Mouse (Mus musculus): ENCODE measurements at regions not wholly inside any gene's neighbourhood (a gene's known extent, or its start where the extent isn't known, plus 50 kb on each side); places are given as distances from the start of the nearest gene placed in this dataset.

DNA sequence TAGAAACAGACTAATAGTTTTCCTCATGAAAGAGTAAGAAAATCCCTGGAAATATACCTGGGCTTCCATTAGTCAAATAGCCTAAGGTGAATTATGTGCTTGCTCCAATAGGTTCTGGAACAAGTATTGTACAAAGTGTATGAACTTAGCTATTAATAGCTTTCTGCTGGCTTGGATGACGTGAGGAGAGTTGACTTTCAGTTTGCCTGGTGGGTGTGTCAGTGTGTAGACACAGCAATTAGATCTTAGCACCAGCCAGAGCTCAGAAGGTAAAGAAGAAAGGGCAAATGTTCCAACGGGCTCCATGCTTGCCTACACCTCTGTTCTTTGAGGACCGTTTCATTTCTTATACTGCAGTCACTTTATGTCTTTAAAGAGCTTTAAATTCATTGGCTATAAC lies 654.8 kb upstream of the Mef2c start:
- intact Hi-C loops (cut with DNase I), result no loop called here
- DNase-seq, result no peak

DNA sequence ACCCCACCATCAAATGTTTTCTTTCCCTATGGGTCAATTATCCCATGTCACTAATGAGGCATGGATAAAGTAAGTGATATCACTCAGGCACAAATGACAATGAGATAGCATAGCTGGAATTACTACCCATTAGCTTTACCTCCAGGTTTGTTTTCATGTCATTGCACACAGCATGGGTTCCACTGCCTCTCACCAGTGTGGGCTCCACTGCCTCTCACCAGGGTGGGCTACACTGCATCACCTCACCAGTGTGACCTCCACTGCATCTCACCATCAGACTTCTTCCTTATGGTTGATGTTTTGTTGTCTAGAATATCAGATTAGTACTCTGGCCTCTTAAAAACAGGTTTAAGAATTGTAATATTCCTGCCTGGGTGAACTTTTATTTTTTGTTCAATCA lies 634.0 kb upstream of the Mef2c start:
- intact Hi-C loops (cut with DNase I), result no loop called here
- no peak for DNase-seq

DNA sequence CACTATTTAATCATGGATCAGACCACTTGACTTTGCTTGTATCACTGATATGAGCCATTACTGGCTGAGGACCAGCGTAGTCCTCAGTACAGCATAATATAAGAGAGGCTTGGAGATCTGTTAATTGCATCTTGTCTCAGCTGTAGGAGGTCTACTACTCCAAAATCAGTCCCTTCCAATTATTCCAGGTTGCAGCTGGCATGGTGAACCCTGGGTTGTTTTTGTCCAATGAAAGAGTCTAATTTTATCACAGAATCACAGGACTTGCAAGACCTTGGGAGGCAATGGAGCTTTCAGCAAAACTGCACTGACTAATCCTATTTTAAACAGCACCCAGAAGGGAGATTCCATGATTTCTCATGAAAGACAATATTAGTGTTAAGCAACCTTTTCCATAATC lies 629.7 kb upstream of the Mef2c start:
- intact Hi-C loops (cut with DNase I), result no loop called here

DNA sequence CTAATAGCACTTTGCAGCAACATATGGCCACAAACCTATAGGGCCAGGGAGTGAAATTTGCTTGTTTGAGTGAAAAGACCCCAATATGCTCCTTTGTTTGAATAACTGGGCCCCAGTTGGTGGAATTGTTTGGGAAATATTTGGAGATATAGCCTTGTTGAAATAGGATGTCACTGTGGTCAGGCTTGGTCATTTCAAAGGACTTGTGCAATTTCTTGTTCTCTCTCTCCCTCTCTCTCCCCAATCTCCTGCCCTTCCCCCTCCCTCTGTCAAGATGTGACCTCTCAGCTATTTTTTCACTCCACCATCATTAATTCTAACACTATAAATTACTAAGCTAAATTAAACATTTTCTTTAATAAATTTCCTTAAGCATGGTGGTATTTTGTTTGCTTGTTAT lies 620.5 kb upstream of the Mef2c start:
- intact Hi-C loops (cut with DNase I), result no loop called here
- no peak for DNase-seq

More for the DNA sequence above, 629.7 kb upstream of the Mef2c start:
- DNase-seq, result no peak

DNA sequence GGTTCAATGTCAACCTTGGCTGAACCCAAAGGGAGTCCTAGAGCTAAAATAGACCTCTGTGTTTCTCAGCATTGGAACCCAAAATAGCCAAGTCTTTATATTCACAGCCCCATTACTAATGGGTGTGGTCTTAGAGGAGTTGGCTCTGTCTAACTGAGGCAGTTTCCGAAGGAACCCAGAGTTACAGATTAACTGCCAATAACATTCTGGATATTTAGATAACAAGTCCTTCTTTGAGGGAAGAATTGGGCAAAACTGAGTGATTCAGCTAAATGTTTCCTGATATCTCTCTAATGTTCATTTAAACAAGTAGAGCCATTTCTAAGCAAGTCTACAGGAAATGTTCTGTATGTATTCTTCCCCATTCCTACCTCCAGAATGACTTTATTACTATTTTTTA lies 615.1 kb upstream of the Mef2c start:
- DNase-seq, result no peak
- intact Hi-C loops (cut with DNase I), result no loop called here

DNA sequence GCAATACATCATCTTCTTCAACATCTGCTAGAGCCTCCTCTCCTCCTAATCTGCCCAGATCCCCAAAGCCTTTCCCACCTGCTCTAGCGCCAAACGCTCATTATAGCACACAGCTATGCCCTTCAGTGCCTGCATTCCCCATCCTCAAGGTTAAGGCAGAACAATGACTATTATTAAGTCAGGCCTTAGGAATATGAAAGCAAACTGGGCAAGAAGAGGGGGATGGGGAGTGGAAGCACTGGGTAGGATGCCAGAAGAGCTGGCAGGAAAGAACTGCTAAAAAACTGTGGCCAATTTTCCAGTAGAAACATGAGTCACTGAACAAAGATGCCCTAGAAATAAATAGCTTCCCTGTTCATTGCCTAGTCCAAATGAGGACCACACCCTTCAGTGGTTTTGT lies 611.1 kb upstream of the Mef2c start:
- DNase-seq, result peak; percentile 1
- intact Hi-C loops (cut with DNase I), result no loop called here

DNA sequence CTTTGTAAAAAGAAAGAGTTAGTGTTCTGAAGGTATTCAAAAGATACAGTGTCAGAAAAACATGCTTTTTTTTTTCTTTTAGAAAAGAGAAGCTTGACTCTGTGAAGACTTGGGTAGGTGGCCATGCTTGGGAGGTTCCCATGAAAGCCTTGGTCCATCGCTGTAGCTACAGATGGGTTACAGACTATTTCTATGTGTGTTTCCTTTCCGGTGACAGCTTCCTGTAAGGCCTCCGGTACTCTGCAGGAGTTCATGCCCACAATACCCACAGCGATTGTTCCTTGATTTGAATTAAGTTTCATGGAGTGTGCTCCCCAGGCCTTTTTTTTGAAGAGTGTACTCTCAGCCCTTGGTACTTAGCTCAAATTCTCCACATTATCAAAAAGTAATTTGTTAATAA lies 604.1 kb upstream of the Mef2c start:
- intact Hi-C loops (cut with DNase I), result loop anchor here (10.0 kb wide), 1 partner anchor 625 kb away; no protein-coding TSS in a partner anchor
- DNase-seq, result no peak

DNA sequence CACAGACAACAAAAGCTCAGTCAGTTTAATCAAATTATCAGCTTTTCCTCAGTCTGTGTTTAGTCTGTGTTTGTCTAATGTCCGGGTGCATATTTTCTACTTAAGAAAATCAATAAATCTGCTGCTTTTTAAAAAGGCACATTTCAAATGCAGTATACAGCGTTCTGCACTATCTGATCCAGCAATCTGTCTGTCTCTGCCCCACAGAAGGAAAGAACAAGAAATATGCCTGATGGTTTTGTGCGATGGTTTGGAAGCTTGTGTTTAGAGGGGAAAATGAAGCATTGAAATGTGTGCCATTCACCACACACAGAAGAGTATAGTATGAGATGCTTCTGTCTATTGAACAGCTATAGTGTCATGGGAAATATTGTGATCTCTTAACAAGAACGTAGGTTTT lies 601.7 kb upstream of the Mef2c start:
- no peak for DNase-seq
- intact Hi-C loops (cut with DNase I), result loop anchor here (10.0 kb wide), 1 partner anchor 623 kb away; no protein-coding TSS in a partner anchor

DNA sequence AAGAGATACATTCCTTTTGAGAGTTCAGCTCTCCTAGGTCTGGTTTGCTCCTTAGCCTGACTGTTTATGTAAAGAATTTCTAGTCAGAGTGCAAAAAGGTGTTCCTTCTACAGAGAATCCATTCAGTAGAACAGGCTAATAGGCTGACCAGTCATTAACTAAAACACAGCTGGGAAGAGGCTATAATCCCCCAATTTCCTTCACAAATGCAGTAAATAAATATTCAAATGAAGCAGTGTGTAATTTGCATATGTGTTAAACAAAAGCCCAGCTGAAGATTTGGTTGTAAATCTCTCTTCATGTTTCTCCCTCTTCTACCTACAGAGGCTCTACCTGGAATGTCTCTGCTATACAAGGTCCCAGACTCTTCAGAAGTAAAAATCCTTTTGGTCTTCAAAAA lies 600.2 kb upstream of the Mef2c start:
- intact Hi-C loops (cut with DNase I), result loop anchor here (10.0 kb wide), 1 partner anchor 621 kb away; no protein-coding TSS in a partner anchor
- DNase-seq, result no peak

DNA sequence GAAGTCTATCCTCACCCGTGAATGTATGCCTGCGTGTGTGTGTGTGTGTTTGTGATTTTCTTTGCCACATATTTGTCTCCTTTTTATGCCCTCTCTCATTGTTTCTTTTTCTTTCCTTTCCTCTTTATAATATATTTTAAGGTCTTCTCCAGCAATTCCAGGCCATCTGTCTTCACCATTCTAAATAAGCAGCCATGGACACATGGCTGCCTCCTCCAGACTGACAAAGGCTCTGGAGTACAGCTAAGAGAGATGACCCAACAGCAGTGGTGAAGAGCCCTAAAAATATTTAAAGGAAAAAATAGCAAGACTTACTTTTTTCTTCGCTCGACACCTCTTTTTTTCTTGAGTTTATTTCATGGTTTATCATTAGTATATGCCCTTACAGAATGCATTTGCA lies 596.1 kb upstream of the Mef2c start:
- DNase-seq, result no peak
- intact Hi-C loops (cut with DNase I), result loop anchor here (10.0 kb wide), 1 partner anchor 617 kb away; no protein-coding TSS in a partner anchor

DNA sequence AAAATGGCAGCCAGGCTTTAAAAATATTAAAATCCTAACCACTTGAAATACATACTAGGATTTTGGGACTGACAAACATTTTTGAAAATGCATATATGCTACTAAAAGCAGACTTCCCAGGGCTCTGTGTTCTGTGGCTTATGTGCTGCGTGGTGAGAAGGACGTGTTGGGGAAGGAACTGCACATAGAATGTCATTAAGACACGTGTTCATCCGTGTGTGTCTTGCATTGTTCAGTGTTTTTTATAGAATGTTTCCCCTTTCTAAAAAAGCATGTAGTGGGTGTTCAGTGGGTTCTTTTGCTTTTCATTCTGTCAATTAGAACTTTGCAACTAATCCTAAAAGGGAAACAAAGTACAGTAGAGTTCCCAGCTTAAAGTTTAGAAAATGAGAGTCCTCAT lies 594.7 kb upstream of the Mef2c start:
- intact Hi-C loops (cut with DNase I), result loop anchor here (10.0 kb wide), 1 partner anchor 616 kb away; no protein-coding TSS in a partner anchor
- no peak for DNase-seq

DNA sequence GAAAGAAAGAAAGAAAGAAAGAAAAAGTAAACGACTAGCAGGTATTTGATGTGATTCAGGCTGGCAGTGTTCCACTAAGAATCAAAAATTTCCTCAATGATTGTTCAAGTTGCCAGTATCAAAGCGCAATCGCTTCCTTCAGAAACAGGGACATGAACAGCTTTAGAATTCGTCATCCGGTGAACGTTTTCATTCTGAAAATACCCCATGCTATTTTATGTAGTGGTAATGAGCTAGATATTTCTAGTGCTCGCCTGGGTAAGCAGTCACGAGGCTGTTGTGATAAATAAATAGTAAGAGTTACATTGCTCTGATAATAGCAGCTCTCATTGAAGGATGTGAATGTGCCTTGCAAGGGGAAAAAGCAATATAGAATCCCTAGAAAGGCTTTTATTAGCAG lies 591.0 kb upstream of the Mef2c start:
- intact Hi-C loops (cut with DNase I), result loop anchor here (10.0 kb wide), 1 partner anchor 802 kb away; no protein-coding TSS in a partner anchor
- DNase-seq, result no peak

DNA sequence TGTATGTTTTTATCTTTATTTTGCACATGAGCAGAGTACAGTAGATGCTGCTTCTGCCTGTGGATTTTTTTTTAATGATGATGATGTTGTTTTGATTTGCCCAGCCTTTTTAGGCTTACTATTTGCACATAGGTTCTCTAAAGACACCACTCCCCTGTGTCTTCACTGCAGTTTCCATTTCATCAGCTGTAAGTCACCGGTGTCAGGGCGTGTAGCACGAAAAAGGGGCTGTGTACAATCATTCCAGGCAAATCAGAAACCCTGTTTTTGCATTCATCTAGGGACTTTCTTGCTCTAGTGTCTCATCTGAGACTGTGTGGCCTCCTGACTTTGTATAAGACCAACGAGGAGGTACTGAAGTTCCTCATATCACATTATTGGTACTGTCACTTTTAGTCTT lies 588.6 kb upstream of the Mef2c start:
- DNase-seq, result no peak
- intact Hi-C loops (cut with DNase I), result loop anchor here (10.0 kb wide), 1 partner anchor 800 kb away; no protein-coding TSS in a partner anchor

DNA sequence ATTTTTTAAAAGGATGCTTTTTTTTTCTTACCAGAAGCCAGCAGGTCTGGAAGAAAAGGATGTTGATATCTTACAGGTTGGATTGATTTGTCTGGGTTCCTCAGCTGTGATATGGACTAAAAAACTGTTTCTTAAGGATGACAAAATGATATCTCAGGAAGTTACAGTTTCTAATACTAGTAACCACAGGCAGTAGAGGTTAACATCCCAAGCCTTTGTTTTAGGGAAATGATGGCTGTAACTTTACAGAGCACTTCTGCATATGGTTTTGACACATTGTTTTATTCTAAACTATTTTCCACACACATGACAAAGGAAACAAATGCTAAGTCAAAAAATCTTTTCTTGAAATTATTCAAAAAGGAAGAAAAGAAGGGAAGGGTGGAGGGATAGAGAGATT lies 573.8 kb upstream of the Mef2c start:
- DNase-seq, result no peak
- intact Hi-C loops (cut with DNase I), result no loop called here

DNA sequence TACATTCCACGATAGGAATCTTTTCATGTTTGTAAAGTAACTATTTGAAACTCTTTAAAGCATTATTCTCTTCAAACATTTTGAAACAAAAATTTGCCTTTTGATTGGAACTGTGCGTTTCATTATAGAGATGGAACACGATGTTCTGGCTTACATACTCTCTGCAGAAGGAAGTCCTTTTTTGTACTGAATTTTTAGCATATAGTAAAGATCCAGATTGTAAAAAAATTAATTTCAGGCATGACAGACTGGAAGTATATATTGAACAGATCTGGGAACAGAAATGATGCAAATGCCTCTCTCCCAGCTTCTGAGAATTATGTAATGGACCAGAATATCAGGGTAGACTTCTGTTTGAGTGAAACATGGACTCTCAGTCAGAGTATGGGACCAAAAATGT lies 566.0 kb upstream of the Mef2c start:
- no peak for DNase-seq
- intact Hi-C loops (cut with DNase I), result no loop called here

DNA sequence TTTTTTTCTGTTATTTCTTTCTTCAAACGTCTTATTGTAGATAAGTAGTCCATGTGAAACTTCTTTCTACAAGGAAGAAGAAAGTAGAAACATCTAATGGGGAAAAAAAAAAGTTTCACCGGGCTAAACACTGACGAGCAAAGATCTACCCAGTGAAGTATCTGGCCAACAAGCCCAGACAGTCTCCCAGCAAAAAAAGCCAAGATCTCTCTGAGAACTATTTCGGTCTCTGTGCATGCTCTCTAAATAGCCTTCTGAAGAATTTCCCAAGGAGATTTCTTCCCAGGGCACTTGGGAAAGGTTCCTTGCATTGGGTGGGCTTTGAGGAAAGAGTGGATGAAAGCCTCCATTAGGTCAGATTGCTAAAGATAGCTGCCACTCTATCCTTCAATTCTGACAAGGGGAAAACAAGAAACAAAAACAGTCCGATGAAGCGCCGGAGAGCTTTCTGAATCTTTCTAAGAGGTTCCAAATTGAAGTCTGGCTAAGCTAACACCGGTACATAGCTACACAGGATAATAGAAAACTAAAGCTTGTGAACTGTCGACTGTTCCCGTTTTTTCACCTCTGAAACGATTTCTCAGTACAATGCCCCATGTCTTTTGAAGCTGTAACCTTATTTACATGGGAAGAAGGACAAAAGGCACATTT lies 561.0 kb upstream of the Mef2c start:
- DNase-seq, result no peak
- intact Hi-C loops (cut with DNase I), result loop anchor here (10.0 kb wide), 2 partner anchors 192 to 998 kb away; no protein-coding TSS in a partner anchor

DNA sequence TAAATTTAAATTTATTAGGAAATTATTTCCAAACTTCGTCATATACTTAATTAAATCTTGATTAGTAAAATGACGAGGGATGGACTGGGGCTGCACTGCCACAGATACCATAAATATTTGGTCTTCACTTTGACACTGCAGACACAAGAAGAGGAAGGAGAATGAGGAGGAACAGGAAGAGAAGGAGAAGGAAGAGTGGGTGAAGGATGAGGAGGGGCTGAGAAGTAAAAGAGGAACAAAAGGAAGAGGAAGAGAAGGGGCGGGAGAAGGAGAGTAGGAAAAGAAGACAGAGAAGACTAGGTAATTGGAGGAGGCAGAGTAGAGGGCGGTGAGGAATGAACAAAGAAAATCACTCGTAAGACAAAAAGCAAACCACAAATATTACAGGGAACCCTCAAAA lies 556.9 kb upstream of the Mef2c start:
- intact Hi-C loops (cut with DNase I), result loop anchor here (10.0 kb wide), 2 partner anchors 188 to 1002 kb away; no protein-coding TSS in a partner anchor
- DNase-seq, result no peak

DNA sequence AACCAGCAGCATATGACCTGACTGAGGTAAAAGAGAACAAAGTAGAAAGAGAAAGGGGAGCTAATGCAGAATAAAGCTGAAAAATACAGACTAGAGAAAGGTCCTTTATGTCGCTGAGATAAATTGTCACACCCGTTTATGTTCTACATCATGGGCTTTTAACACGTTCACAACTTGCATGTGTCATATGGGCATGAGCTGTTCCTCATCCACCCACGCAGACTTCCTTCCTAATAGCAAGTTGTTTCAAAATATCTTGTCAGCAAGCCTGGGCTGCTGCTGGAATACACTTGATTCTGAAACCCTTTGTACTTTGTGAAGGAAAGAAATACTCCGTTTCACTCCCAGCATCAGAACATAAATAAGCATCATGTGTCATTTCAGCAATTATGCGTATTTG lies 554.3 kb upstream of the Mef2c start:
- intact Hi-C loops (cut with DNase I), result loop anchor here (10.0 kb wide), 2 partner anchors 185 to 1005 kb away; no protein-coding TSS in a partner anchor
- no peak for DNase-seq

DNA sequence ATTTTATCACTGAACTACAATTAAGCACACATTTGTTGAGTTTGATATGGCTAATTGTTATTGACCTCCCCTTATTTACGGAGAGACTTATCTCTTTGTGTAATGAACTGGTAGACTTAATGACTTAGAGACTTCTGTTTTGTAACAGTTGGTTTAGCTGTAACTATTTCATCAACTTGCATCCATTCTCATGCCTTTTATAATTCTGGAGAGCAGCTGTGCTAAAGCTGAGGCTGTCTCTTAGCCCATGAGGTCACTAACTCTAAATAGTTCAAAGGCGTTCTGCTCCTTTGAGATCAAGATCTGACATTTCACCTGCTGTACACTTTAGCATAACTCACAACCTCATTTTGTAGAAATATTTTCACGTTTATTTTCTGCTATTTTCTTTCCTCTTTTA lies 541.5 kb upstream of the Mef2c start:
- no peak for DNase-seq
- intact Hi-C loops (cut with DNase I), result no loop called here

DNA sequence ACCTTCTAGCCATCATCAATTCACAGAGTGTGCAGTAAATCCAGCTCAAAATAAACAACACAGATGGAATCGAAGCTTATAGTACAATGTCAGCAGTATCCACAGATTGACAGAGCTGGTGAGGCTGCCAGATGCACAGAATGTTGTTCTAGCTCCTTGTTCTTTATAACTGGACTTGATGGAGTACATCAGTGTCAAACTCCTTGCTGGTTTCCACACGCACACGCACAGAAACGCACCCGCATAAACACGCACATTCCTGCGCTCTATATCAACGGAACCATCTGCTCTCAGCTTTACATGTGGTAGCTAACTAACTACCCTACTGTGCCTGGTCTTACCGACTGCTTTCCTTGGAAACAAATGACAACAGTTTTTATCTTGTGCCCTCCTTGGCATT lies 532.1 kb upstream of the Mef2c start:
- intact Hi-C loops (cut with DNase I), result no loop called here

DNA sequence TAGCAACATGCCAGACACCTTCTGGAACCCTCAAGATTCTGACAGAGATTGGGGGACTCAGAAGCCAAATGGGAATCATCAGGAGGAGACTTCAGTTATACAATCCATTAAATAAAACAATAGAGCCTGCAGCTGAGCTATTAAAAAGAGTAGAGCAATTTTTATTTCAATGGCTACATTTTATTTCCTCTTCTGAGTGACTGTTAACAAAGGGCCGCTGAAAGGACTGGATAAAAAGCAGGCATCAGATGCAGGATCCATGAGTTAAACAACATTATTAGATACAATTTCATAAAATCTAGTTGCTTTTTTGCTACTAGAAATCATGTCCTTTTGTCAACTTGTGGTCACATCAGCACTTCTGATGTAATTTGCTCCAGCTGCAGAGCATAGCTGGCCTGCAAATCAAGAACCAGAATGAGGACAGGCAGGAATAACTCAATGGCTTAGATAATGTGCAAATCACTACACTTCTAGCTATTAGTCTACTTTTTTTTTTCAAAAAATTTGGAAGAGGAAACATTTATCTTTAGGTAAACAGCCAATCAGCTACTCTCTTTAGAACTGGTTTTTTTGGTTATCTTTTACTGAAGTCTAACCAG lies 529.5 kb upstream of the Mef2c start:
- no peak for DNase-seq
- intact Hi-C loops (cut with DNase I), result no loop called here

More for the DNA sequence above, 532.1 kb upstream of the Mef2c start:
- no peak for DNase-seq

DNA sequence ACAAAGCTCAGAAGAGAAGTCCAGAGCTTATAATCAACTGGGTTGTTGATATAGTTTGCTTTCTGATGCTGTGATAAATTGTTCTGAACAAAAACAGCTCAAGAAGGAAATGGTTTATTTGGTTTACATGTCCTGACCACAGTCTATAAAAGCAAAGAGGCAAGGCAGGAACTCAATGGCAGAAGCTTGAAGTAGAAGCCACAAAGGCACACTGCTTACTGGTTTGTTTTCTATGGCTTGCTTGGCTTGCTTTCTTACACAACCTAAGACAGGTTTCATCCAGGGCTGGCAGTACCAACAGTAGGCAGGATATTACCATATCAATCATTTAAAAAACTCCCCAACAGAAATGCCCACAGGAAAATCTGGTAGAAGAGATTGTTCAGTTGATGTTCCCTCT lies 502.7 kb upstream of the Mef2c start:
- intact Hi-C loops (cut with DNase I), result no loop called here
- DNase-seq, result no peak
